Mouse (Mus musculus): ENCODE results near the gene Atf6.
A peak's percentile ranks its signal among the peaks of the same experiment; 100 is the strongest.

Atf6 gene

GRCm38 (mm10) chr1:170882915-170883485 lies 15.4 kb upstream of the Atf6 start:
- DNase-seq (ENCODE audit: low spot score) = peak; percentile 65

- DNase-seq (ENCODE audit: low spot score) = no peak
Measured at GRCm38 (mm10) chr1:170876906-170877305, 9.3 kb upstream of the Atf6 start.

- no peak for DNase-seq (ENCODE audit: low spot score)
Measured at GRCm38 (mm10) chr1:170875676-170876075, 8.1 kb upstream of the Atf6 start.

GRCm38 (mm10) chr1:170871961-170872360 lies 4.4 kb upstream of the Atf6 start:
- DNase-seq (ENCODE audit: low spot score) = no peak

DNA sequence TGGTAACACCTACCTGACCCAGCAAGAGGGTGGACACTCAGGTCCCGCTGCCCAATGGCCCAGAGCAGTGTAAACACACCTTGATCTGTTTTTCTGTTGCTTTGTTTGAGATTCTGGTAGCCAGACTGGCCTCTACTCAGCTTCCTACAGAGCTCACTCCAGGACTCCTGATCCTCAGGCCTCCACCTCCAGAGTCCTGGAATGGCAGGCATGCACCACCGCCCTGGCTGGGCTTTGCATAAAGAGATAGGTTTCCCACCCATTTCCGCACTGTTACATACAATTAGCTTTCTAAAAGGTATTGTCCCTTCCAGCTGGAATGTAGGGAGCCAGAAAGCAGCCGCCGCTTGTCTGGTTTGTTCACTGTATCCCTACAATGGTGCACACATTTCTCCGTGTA lies 3.8 kb upstream of the Atf6 start:
- no peak for DNase-seq (ENCODE audit: low spot score)

- DNase-seq (ENCODE audit: low spot score) = no peak
Measured at GRCm38 (mm10) chr1:170868905-170869283, 1.3 kb upstream of the Atf6 start.

- DNase-seq (ENCODE audit: low spot score) = peak; percentile 85
Measured at GRCm38 (mm10) chr1:170868107-170868904, 735 bp upstream of the Atf6 start.

DNA sequence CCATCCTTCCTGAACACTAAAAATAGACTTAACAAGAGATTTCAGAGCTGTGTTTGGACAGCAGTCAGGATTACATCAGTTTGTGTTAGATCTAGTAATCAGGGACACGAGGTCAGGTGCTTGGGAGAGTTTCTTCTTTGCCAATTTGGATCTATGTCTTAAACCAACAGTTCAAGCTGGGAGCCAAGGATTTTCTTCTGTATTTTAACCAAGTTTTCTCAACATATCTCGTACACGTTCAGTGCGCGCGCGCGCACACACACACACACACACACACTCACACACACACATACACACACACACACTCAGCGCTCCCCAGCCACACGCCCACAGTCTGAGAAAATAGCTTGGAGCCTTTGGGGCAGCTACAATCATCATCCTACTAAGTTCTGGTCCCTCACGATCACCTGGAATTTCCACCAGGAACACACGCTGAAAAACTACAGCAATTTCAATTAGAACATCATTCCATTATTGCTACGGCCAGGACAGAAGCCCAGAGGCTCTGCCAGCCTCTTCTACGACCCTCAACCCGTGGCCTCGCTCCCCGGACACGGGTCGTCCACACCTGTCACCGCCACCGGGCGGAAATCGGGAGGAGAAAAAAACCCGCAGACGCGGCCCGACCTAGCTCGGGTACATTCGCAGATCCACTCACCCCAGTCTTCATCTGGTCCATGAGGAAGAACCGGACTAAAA lies 430 bp downstream of the Atf6 start:
- DNase-seq (ENCODE audit: low spot score) = no peak

DNA sequence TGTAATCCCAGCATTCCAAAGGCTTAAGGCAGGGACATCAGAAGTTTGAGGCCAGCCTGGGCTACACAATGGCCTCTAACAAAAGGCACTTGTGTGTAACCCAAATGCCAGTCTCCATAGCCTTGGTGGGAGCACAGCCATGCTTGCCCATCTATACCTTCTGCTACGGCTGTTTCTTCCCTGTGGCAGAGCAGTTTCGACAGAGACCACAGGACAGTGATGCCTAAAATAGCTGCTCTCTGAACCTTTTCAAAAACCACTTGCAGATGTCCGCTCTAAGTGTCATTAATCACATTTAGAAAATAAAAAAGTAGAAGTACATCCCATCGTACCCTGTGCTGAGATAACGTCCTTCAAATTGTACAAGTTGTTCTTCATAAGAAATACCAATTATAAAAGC lies 2.2 kb downstream of the Atf6 start:
- DNase-seq (ENCODE audit: low spot score) = no peak

DNA sequence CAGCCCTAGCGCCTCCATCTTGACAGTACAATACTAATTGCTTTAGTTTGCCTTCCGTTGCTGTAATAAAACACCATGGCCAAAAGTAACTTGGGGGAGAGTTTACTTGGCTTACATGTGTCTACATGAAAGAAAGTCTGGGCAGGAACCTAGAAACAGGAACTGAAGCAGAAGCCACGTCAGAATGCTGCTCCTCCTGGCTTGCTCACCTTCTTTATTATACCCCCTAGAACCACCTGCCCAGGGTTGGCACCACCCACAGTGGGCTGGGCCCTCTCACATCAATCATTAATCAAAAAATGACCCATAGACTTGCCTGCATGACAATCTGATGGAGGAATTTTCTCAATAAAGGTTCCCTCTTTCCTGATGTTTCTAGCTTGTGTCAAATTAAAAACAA lies 2.8 kb downstream of the Atf6 start:
- DNase-seq (ENCODE audit: low spot score) = no peak

GRCm38 (mm10) chr1:170864234-170864633 lies 3.3 kb downstream of the Atf6 start:
- no peak for DNase-seq (ENCODE audit: low spot score)

- DNase-seq (ENCODE audit: low spot score) = no peak
Measured at GRCm38 (mm10) chr1:170863033-170863432, 4.5 kb downstream of the Atf6 start.

- no peak for DNase-seq (ENCODE audit: low spot score)
Measured at GRCm38 (mm10) chr1:170862435-170862717, 5.2 kb downstream of the Atf6 start.

- no peak for DNase-seq (ENCODE audit: low spot score)
Measured at GRCm38 (mm10) chr1:170861671-170862434, 5.7 kb downstream of the Atf6 start.

DNA sequence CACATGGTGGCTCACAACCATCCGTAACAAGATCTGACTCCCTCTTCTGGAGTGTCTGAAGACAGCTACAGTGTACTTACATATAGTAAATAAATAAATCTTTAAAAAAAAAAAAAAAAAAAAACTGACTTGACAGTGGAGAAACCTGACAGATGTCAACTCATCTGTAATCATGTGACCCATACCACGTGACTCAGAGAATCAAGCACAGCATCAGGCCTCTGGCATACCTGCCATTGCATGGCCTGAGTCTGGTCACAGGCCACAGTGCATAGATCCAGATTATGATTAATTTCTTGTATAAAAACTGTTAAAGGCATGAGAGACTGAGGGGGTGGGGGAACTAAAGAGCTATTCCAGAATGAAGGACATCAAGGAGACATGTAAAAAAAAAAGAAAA lies 8.7 kb downstream of the Atf6 start:
- no peak for DNase-seq (ENCODE audit: low spot score)

DNA sequence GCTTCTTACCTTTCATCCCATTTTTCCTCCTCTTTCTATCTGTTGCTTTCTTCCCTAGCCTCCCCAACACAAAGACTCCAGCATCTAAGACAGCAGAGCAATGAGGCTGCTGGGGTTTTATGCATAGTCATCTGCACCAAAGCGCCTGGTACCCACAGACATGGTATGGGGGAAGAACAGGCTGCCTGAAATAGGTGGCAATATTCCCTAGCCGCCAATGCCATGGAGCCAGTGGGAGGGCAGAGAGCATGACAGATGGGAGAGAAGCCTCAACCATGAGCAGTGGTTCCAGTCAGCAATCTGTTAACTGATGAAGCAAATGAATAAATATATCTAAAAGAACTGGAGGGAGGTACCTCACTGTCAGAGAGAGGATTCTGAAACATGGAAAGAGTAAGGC lies 10.2 kb downstream of the Atf6 start:
- no peak for DNase-seq (ENCODE audit: low spot score)

DNA sequence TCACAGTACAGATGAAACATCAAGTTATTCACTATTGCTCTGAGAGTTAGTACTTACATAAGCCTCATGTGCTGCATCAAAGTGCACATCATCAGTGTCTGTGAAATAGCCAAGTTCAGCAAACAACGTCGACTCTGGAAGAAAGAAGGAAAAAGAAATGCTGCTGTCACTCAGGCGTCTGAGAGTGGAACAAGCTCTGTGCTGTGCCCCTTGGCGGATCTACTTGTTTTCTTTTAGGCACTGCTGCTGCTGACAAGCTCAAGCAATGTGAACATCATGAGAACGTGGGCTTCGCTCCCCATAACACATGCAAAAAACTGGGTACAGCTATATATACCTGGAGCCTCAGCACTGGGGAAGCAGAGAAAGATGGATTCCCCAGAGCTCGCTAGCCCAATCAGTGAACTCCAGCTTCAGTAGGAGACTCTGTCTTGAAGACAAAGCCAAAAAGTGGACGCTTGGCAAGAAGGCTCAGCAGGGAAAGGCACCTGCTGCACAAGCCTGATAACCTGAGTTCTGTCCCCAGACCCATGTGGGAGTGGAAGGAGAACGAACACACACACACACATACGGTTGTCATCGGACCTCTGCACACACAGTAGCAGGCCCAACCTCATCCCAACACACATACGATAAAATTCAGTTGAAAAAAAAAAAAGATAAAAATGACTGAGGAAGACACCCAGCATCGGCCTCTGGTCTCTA lies 12.4 kb downstream of the Atf6 start:
- no peak for DNase-seq (ENCODE audit: low spot score)

GRCm38 (mm10) chr1:170853604-170854003 lies 14.0 kb downstream of the Atf6 start:
- DNase-seq (ENCODE audit: low spot score) = no peak

GRCm38 (mm10) chr1:170850637-170851624 lies 16.6 kb downstream of the Atf6 start:
- DNase-seq (ENCODE audit: low spot score) = no peak

DNA sequence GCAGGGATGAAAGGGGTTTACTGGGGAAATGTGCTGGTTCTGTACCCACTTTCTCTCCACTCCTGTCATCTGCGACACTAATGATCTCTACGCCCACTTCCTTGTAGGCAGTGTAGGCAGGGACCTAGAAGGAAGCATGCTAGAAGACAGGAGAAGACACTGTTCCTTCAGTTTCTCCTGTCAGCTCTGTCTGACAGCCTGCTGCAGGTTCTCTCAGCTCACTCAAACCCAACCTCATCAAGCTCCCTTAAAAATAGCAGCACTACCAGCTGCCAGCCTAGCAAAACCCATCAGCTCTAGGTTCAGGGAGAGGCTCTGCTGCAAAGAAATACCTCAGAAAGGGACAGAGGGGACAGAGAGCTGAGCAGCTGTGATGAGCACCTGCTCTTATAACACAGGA lies 17.6 kb downstream of the Atf6 start:
- DNase-seq (ENCODE audit: low spot score) = no peak
